Mouse (Mus musculus) small intestine, adult 2 months (tissue): Measurements from ENCODE around the gene Anxa4. TPM values are rescaled to one million over a fixed set of nuclear protein-coding genes. Genes with fewer than 3 reads are reported as not detected.

Experiments
- H3K27ac ChIP-seq: fragments of 200-500 bp; 2 replicates; pipeline ENCODE4 v1.5.1; 2012; ENCODE audit warnings: low read depth, low read length, control low read depth, inconsistent platforms; ENCODE audit not compliant: insufficient read depth
- H3K27me3 ChIP-seq: fragments of 200-500 bp; 2 replicates; pipeline ENCODE4 v1.6.1; 2012; ENCODE audit warnings: mild to moderate bottlenecking, moderate library complexity, low read length, inconsistent platforms; ENCODE audit not compliant: control insufficient read depth, insufficient read depth
- H3K36me3 ChIP-seq: fragments of 200-500 bp; 2 replicates; pipeline ENCODE4 v1.6.1; 2012; ENCODE audit warnings: mild to moderate bottlenecking, low read length, control low read depth, inconsistent platforms; ENCODE audit not compliant: control insufficient read depth, insufficient read depth
- H3K4me1 ChIP-seq: fragments of 200-500 bp; 2 replicates; pipeline ENCODE4 v1.6.1; 2012; ENCODE audit warnings: low read length, inconsistent platforms, mixed read lengths; ENCODE audit not compliant: control insufficient read depth, insufficient read depth, insufficient read length
- H3K4me3 ChIP-seq: fragments of 200-500 bp; 2 replicates; pipeline ENCODE4 v1.5.1; 2012; ENCODE audit warnings: low read depth, mild to moderate bottlenecking, control low read depth, inconsistent platforms, low read length, moderate library complexity
- CTCF ChIP-seq: fragments of 200-500 bp; IDR thresholded peaks from 2 replicates; pipeline ENCODE4 v1.5.1; 2012; ENCODE audit warnings: low read depth, mild to moderate bottlenecking, control low read depth, inconsistent platforms, low read length, moderate library complexity, mixed read lengths; ENCODE audit not compliant: insufficient replicate concordance, insufficient read length; ENCODE audit errors: extremely low read depth
- POLR2A ChIP-seq: fragments of 200-500 bp; IDR thresholded peaks from 2 replicates; pipeline ENCODE4 v1.6.1; 2012; ENCODE audit warnings: low read depth, mild to moderate bottlenecking, control low read depth, inconsistent platforms, low read length, moderate library complexity
- WGBS: fragments of 180-500 bp; shearing (Covaris S2); methylation state at CpG from one replicate; pipeline ENCODE4 v1.1.7; 2018; 5-methylcytosine and 5-hydroxymethylcytosine counted together
- polyA plus RNA-seq: library from polyadenylated mRNA; depleted of rRNA; stranded (reverse); fragments of >200 nt; gene quantifications from 2 replicates; pipeline ENCODE4 v1.2.3, GENCODE M21; 2012

Gene Anxa4
- polyA plus RNA-seq, 1 experiment: 634 TPM

DNA sequence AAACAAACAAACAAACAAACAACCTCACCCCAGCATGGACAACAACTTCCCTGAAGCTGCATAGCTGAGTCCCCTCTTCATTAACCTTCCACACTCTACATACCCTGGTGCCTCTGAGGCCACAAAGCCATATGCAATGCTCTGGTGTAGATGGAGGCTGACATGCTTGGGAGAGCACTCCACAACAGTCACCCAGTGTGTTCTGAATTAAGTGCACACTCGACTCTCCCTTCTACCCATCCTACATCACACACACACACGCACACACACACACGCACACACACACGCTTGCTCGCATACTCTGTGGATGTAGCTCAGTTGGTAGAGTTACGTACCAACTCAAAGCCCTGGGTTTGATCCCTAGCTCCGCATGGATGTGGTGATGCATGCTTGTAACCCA, 31.0 kb upstream of the Anxa4 start:
- no peaks in the 10 kb centered on the region for H3K27me3 ChIP-seq
- H3K4me1 ChIP-seq: peaks cover 3% of the 10 kb centered on the region
- TF ChIP-seq POLR2A (no peak), CTCF (no peak)
- H3K36me3 ChIP-seq: no peaks in the 10 kb centered on the region
- no peak overlapping the region for H3K4me3 ChIP-seq
- H3K27ac ChIP-seq: no peak overlapping the region
- WGBS: 92% methylated on average over 7 of the region's 7 CpGs

DNA sequence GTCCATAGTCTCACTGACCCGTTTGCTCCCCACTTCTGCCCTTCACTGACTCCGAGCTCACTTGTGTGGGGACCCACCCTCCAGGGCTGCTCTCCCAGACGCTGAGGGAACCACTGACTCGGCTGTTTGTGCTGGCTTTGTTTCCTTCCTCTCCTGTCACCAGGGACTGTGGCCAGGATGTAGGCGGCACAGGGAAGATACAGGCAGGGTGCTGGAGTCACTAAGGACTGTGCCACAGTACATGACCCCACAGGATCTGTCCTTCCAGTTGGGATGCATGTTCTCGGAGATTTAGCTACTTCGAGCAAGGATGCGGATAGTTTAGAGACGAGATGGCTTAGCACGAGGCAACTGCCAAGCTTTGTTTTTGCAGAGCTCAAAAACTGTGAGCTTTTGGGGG, 30.4 kb upstream of the Anxa4 start:
- Histone ChIP-seq H3K27me3 (no peaks in the 10 kb centered on the region), H3K36me3 (no peaks in the 10 kb centered on the region), H3K4me3 (no peak overlapping the region), H3K4me1 (peaks cover 3% of the 10 kb centered on the region), H3K27ac (no peak overlapping the region)
- 49% methylated on average over 10 of the region's 10 CpGs for WGBS
- TF ChIP-seq CTCF (no peak), POLR2A (no peak)

DNA sequence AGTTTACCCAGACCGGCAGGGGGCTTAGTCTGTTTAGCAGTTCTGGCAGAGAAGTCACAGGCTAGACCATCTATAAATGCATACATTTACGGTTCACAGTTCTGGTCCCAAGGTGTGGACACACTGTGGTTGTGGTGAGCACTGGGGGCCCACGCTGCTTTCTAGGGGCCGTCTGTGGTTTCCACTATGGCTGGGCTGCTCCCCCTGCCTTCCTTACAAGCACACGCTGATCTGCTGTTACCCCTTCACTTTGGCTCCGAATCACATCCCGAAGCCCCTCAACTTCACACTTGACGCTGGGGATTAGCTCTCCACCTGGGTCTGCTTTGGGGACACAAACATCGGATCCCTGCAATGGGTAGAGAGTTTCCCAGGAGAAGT, 29.7 kb upstream of the Anxa4 start:
- H3K36me3 ChIP-seq: no peaks in the 10 kb centered on the region
- TF ChIP-seq POLR2A (no peak), CTCF (no peak)
- WGBS: 53% methylated on average over 9 of the region's 9 CpGs
- no peak overlapping the region for H3K27ac ChIP-seq
- no peak overlapping the region for H3K4me3 ChIP-seq
- peaks cover 3% of the 10 kb centered on the region for H3K4me1 ChIP-seq
- H3K27me3 ChIP-seq: no peaks in the 10 kb centered on the region

DNA sequence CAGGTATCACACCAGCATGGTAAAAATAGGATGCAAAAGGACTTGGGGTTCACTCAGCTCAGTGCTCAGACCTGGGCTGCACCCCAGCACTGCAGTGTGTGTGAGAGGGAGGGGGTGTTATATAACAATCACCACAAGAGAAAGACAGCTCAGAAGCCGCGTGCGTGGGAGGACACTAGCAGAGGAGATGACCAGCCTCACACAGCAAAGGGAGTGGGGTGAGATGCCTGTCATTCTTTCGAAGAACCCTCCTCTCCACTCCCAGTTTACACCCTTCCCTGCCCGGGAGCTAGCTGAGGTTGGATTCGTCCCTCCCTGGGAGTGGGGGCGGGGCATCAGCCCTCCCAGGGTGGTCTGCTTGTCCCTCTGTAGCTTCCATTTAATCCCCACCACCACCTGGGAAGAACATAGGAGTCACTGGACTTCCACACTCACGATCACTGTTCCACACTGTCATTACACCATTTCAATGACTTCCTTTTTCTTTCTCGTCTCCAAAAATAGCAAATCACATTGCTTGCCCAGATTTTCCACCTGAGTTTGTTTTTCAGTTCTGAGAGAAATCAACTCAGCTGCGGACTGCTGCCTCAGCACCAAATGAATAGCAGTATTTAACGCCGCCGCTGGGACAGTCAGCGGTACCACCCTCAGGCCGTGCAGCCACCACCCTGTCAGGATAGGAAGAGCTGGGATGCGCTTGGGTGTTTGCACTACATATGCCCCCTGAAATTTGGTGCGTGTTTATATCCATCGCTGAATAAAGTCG, 29.1 kb upstream of the Anxa4 start:
- peak overlapping the region; percentile 32 for H3K4me3 ChIP-seq
- peaks cover 3% of the 10 kb centered on the region for H3K4me1 ChIP-seq
- TF ChIP-seq POLR2A (no peak), CTCF (no peak)
- no peak overlapping the region for H3K27ac ChIP-seq
- no peaks in the 10 kb centered on the region for H3K36me3 ChIP-seq
- H3K27me3 ChIP-seq: no peaks in the 10 kb centered on the region
- WGBS: 16% methylated on average over 19 of the region's 19 CpGs

DNA sequence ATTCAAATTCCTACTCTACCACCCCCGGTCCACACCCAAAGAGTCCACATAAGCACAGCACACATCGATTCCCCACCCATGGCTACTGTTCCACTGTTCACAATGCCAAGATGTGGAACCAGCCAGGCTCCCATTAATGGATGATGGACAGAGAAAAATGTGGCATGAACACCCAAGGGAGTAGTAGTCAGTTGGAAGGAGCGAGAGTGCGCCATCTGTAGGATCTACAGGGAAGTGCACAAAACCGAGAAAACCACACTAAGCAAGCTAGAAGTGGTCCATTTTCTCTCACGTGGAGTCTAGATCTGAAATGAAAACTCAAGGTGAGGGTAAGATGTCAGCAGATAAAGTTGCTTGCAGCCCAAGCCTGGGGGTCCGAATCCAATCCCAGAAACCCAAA, 27.3 kb upstream of the Anxa4 start:
- H3K27me3 ChIP-seq: no peaks in the 10 kb centered on the region
- H3K4me3 ChIP-seq: no peak overlapping the region
- H3K4me1 ChIP-seq: peaks cover 3% of the 10 kb centered on the region; the same call in 1 of the 2 replicates
- H3K36me3 ChIP-seq: no peaks in the 10 kb centered on the region
- H3K27ac ChIP-seq: no peak overlapping the region
- WGBS: 55% methylated on average over 7 of the region's 7 CpGs
- TF ChIP-seq POLR2A (no peak), CTCF (peak; percentile 51; the same call in 1 of the 2 replicates)

DNA sequence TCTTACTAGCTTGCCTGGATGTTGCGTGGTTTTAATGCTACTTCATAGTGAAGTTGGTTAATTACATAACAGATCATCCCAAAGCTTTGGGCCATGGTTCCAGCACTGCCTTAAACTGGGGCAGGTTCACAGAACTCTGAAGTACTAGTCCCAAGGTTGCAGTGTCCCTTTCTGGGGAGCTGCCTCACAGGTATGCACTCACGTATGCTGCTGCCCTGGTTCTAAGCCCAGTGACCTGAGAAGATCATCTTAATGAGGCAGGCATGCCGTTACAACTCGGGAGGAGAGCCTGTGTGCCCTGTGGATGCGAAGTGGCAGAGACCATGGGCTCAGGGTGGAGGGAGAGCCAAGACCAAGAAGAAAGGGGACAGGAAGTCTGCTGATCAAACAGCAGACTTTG, 26.5 kb upstream of the Anxa4 start:
- H3K4me3 ChIP-seq: no peak overlapping the region
- no peak overlapping the region for H3K27ac ChIP-seq
- H3K36me3 ChIP-seq: no peaks in the 10 kb centered on the region
- TF ChIP-seq CTCF (no peak), POLR2A (no peak)
- peaks cover 3% of the 10 kb centered on the region; the same call in 1 of the 2 replicates for H3K4me1 ChIP-seq
- WGBS: 91% methylated on average over 5 of the region's 5 CpGs
- H3K27me3 ChIP-seq: no peaks in the 10 kb centered on the region

DNA sequence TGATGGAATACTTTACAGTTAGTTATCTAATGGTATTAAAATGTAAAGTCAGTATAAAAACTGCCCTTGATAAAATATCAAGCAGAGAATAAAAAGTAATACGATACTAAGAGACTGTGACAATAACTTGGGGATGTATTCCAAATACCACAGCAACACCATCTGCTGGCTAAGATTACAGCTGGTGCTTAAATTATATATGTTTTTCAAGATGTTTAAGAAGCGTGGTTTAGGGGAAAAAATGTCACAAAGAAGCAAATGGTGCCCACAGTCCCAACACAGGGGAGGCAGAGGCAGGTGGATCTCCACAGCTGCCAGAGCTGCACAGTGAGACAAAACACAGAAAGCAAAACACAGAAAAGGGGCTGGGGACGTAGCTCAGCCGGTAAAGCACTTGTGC, 25.5 kb upstream of the Anxa4 start:
- WGBS: 80% methylated on average over 4 of the region's 4 CpGs
- peaks cover 3% of the 10 kb centered on the region; the same call in 1 of the 2 replicates for H3K4me1 ChIP-seq
- no peak overlapping the region for H3K27ac ChIP-seq
- no peak for TF ChIP-seq POLR2A
- no peak for TF ChIP-seq CTCF
- H3K4me3 ChIP-seq: no peak overlapping the region
- no peaks in the 10 kb centered on the region for H3K36me3 ChIP-seq
- no peaks in the 10 kb centered on the region for H3K27me3 ChIP-seq
